Mouse (Mus musculus) adrenal gland, adult 18-20 months (tissue): Measurements from ENCODE around the gene Atrnl1. TPM values are rescaled to one million over a fixed set of nuclear protein-coding genes. Genes with fewer than 3 reads are reported as not detected.
"Not testable (repeated sequence)": the region's sequence is repeated elsewhere in the genome, so short reads cannot be mapped to it uniquely, and the experiment has no call there.

ENCODE experiments used
- DNase-seq, 2 experiments: peaks; one replicate each; pipeline ENCODE4 v3.0.0; 2021 to 2022; ENCODE audit warnings: low spot score in 2 of 2
- total RNA-seq, 2 experiments: library from RNA; stranded (reverse); gene quantifications; 1 replicate in 1 of 2; 2 replicates in 1 of 2; pipeline ENCODE4 v1.2.3; 2021

The Atrnl1 gene
- total RNA-seq, 2 experiments from 2014 or later: 22.4 to 23.5 TPM

GRCm38 (mm10) chr19:57816221-57816996 lies 205.6 kb downstream of the Atrnl1 start:
- no peak for DNase-seq

- no peak for DNase-seq
These were observed 206.9 kb downstream of the Atrnl1 start for GRCm38 (mm10) chr19:57817736-57818135.

GRCm38 (mm10) chr19:57823446-57823845 lies 212.6 kb downstream of the Atrnl1 start:
- no peak for DNase-seq

GRCm38 (mm10) chr19:57825271-57826207 lies 214.7 kb downstream of the Atrnl1 start:
- DNase-seq: peak in 1 of 2 experiments; percentile 12

- no peak for DNase-seq
These were observed 222.2 kb downstream of the Atrnl1 start for GRCm38 (mm10) chr19:57833083-57833482.

- no peak for DNase-seq
These were observed 227.0 kb downstream of the Atrnl1 start for GRCm38 (mm10) chr19:57837882-57838281.

GRCm38 (mm10) chr19:57838546-57838945 lies 227.7 kb downstream of the Atrnl1 start:
- DNase-seq: no peak

GRCm38 (mm10) chr19:57849915-57850314 lies 239.1 kb downstream of the Atrnl1 start:
- no peak for DNase-seq

- DNase-seq: no peak
These were observed 257.5 kb downstream of the Atrnl1 start for GRCm38 (mm10) chr19:57868350-57868749.

- no peak for DNase-seq
These were observed 260.0 kb downstream of the Atrnl1 start for GRCm38 (mm10) chr19:57870871-57871270.

GRCm38 (mm10) chr19:57876057-57876456 lies 265.2 kb downstream of the Atrnl1 start:
- no peak for DNase-seq

GRCm38 (mm10) chr19:57877343-57877742 lies 266.5 kb downstream of the Atrnl1 start:
- no peak for DNase-seq

GRCm38 (mm10) chr19:57878583-57878982 lies 267.7 kb downstream of the Atrnl1 start:
- DNase-seq: no peak

- DNase-seq: not testable (repeated sequence)
These were observed 269.0 kb downstream of the Atrnl1 start for GRCm38 (mm10) chr19:57879841-57880240.

GRCm38 (mm10) chr19:57881927-57882326 lies 271.1 kb downstream of the Atrnl1 start:
- no peak for DNase-seq

GRCm38 (mm10) chr19:57888871-57889270 lies 278.0 kb downstream of the Atrnl1 start:
- DNase-seq: no peak

- DNase-seq: no peak
These were observed 278.9 kb downstream of the Atrnl1 start for GRCm38 (mm10) chr19:57889741-57890140.

- no peak for DNase-seq
These were observed 280.1 kb downstream of the Atrnl1 start for GRCm38 (mm10) chr19:57890954-57891353.

GRCm38 (mm10) chr19:57894191-57894590 lies 283.4 kb downstream of the Atrnl1 start:
- no peak for DNase-seq

GRCm38 (mm10) chr19:57900037-57900436 lies 289.2 kb downstream of the Atrnl1 start:
- DNase-seq: no peak

- no peak for DNase-seq
These were observed 298.6 kb downstream of the Atrnl1 start for GRCm38 (mm10) chr19:57909466-57909865.

GRCm38 (mm10) chr19:57910650-57911049 lies 299.8 kb downstream of the Atrnl1 start:
- no peak for DNase-seq
